Mouse (Mus musculus): ENCODE data around the gene Aldh4a1. TPM values are rescaled to one million over a fixed set of nuclear protein-coding genes. Genes with fewer than 3 reads are reported as not detected.
A peak's percentile ranks its signal among the peaks of the same experiment; 100 is the strongest.

Aldh4a1 gene
- polyA plus RNA-seq, 1 experiment = 22.8 TPM

- TF ChIP-seq CTCF (IDR thresholded peaks at IDR 0.05; ENCODE audit: extremely low read depth, insufficient read depth, low read length) (no peak), POLR2A (IDR thresholded peaks at IDR 0.05; ENCODE audit: extremely low read depth, insufficient read depth, low read length) (no peak)
- Histone ChIP-seq H3K4me3 (ENCODE audit: insufficient read depth, low read length) (no peak overlapping the region), H3K27ac (ENCODE audit: insufficient read depth, low read length) (no peak overlapping the region), H3K4me1 (ENCODE audit: control insufficient read depth, insufficient read depth, low read length) (peaks cover 2% of the 10 kb centered on the region; the same call in 1 of the 2 replicates)
Measured at GRCm38 (mm10) chr4:139614524-139615260, 8.0 kb upstream of the Aldh4a1 start.

- Histone ChIP-seq H3K4me1 (ENCODE audit: control insufficient read depth, insufficient read depth, low read length) (0 out of 2 replicates have a peak, but pooled peaks cover 2% of the 10 kb centered on the region), H3K27ac (ENCODE audit: insufficient read depth, low read length) (no peak overlapping the region), H3K4me3 (ENCODE audit: insufficient read depth, low read length) (peak overlapping the region; percentile 17)
- TF ChIP-seq POLR2A (IDR thresholded peaks at IDR 0.05; ENCODE audit: extremely low read depth, insufficient read depth, low read length) (no peak), CTCF (IDR thresholded peaks at IDR 0.05; ENCODE audit: extremely low read depth, insufficient read depth, low read length) (no peak)
Measured at GRCm38 (mm10) chr4:139616276-139617000, 6.2 kb upstream of the Aldh4a1 start.

- Histone ChIP-seq H3K27ac (ENCODE audit: insufficient read depth, low read length) (no peak overlapping the region), H3K4me1 (ENCODE audit: control insufficient read depth, insufficient read depth, low read length) (0 out of 2 replicates have a peak, but pooled peaks cover 2% of the 10 kb centered on the region), H3K4me3 (ENCODE audit: insufficient read depth, low read length) (no peak overlapping the region; the same call in 1 of the 2 replicates)
- no peak for TF ChIP-seq POLR2A (IDR thresholded peaks at IDR 0.05; ENCODE audit: extremely low read depth, insufficient read depth, low read length)
- no peak for TF ChIP-seq CTCF (IDR thresholded peaks at IDR 0.05; ENCODE audit: extremely low read depth, insufficient read depth, low read length)
Measured at GRCm38 (mm10) chr4:139617001-139617364, 5.7 kb upstream of the Aldh4a1 start.

GRCm38 (mm10) chr4:139619765-139620164 is 2.9 kb upstream of the Aldh4a1 start:
- H3K27ac ChIP-seq (ENCODE audit: insufficient read depth, low read length) = no peak overlapping the region
- no peak for TF ChIP-seq CTCF (IDR thresholded peaks at IDR 0.05; ENCODE audit: extremely low read depth, insufficient read depth, low read length)
- no peak for TF ChIP-seq POLR2A (IDR thresholded peaks at IDR 0.05; ENCODE audit: extremely low read depth, insufficient read depth, low read length)
- H3K4me1 ChIP-seq (ENCODE audit: control insufficient read depth, insufficient read depth, low read length) = peaks cover 2% of the 10 kb centered on the region; the same call in 1 of the 2 replicates
- no peak overlapping the region for H3K4me3 ChIP-seq (ENCODE audit: insufficient read depth, low read length)

GRCm38 (mm10) chr4:139623434-139624115 is 909 bp downstream of the Aldh4a1 start:
- Histone ChIP-seq H3K4me1 (ENCODE audit: control insufficient read depth, insufficient read depth, low read length) (peaks cover 2% of the 10 kb centered on the region; the same call in 1 of the 2 replicates), H3K4me3 (ENCODE audit: insufficient read depth, low read length) (peak overlapping the region; percentile 54), H3K27ac (ENCODE audit: insufficient read depth, low read length) (no peak overlapping the region)
- TF ChIP-seq POLR2A (IDR thresholded peaks at IDR 0.05; ENCODE audit: extremely low read depth, insufficient read depth, low read length) (no peak), CTCF (IDR thresholded peaks at IDR 0.05; ENCODE audit: extremely low read depth, insufficient read depth, low read length) (no peak)

- H3K4me3 ChIP-seq (ENCODE audit: insufficient read depth, low read length) = peak overlapping the region; percentile 54
- peaks cover 2% of the 10 kb centered on the region; the same call in 1 of the 2 replicates for H3K4me1 ChIP-seq (ENCODE audit: control insufficient read depth, insufficient read depth, low read length)
- H3K27ac ChIP-seq (ENCODE audit: insufficient read depth, low read length) = no peak overlapping the region
- no peak for TF ChIP-seq CTCF (IDR thresholded peaks at IDR 0.05; ENCODE audit: extremely low read depth, insufficient read depth, low read length)
- no peak for TF ChIP-seq POLR2A (IDR thresholded peaks at IDR 0.05; ENCODE audit: extremely low read depth, insufficient read depth, low read length)
Measured at GRCm38 (mm10) chr4:139624116-139624489, 1.4 kb downstream of the Aldh4a1 start.

- Histone ChIP-seq H3K4me3 (ENCODE audit: insufficient read depth, low read length) (no peak overlapping the region; the same call in 1 of the 2 replicates), H3K4me1 (ENCODE audit: control insufficient read depth, insufficient read depth, low read length) (peaks cover 2% of the 10 kb centered on the region; the same call in 1 of the 2 replicates), H3K27ac (ENCODE audit: insufficient read depth, low read length) (no peak overlapping the region)
- TF ChIP-seq CTCF (IDR thresholded peaks at IDR 0.05; ENCODE audit: extremely low read depth, insufficient read depth, low read length) (no peak), POLR2A (IDR thresholded peaks at IDR 0.05; ENCODE audit: extremely low read depth, insufficient read depth, low read length) (no peak)
Measured at GRCm38 (mm10) chr4:139624706-139625105, 2.0 kb downstream of the Aldh4a1 start.

GRCm38 (mm10) chr4:139627361-139627760 is 4.7 kb downstream of the Aldh4a1 start:
- no peak for TF ChIP-seq POLR2A (IDR thresholded peaks at IDR 0.05; ENCODE audit: extremely low read depth, insufficient read depth, low read length)
- no peak for TF ChIP-seq CTCF (IDR thresholded peaks at IDR 0.05; ENCODE audit: extremely low read depth, insufficient read depth, low read length)
- Histone ChIP-seq H3K4me3 (ENCODE audit: insufficient read depth, low read length) (no peak overlapping the region), H3K27ac (ENCODE audit: insufficient read depth, low read length) (no peak overlapping the region), H3K4me1 (ENCODE audit: control insufficient read depth, insufficient read depth, low read length) (peaks cover 2% of the 10 kb centered on the region; the same call in 1 of the 2 replicates)

GRCm38 (mm10) chr4:139630171-139630570 is 7.5 kb downstream of the Aldh4a1 start:
- Histone ChIP-seq H3K4me1 (ENCODE audit: control insufficient read depth, insufficient read depth, low read length) (no peaks in the 10 kb centered on the region), H3K4me3 (ENCODE audit: insufficient read depth, low read length) (no peak overlapping the region), H3K27ac (ENCODE audit: insufficient read depth, low read length) (no peak overlapping the region)
- TF ChIP-seq POLR2A (IDR thresholded peaks at IDR 0.05; ENCODE audit: extremely low read depth, insufficient read depth, low read length) (no peak), CTCF (IDR thresholded peaks at IDR 0.05; ENCODE audit: extremely low read depth, insufficient read depth, low read length) (no peak)
